Mouse (Mus musculus) duodenum, adult 2 months (tissue): ENCODE results near the gene Scube2. TPM values are rescaled to one million over a fixed set of nuclear protein-coding genes. Genes with fewer than 3 reads are reported as not detected.

Experiments
- polyA plus RNA-seq: library from polyadenylated mRNA; depleted of rRNA; stranded (reverse); fragments of >200 nt; gene quantifications from 2 replicates; pipeline ENCODE4 v1.2.3, GENCODE M21; 2012; ENCODE audit warnings: low replicate concordance; rRNA removed

Scube2 gene
- 0.82 and 0.84 TPM in 2 replicates for polyA plus RNA-seq

GRCm38 (mm10) chr7:109865370-109866229 is at the start of gene Scube2:
Gene Scube2 (minus strand): TSS chr7:109865679.

GRCm38 (mm10) chr7:109781470-109782203 is 83.8 kb downstream of the Scube2 start, which contains the start of gene Nrip3:
Gene Nrip3 (minus strand): TSS chr7:109782025.

GRCm38 (mm10) chr7:109752008-109752925 is 113.2 kb downstream of the Scube2 start, which contains the start of gene Tmem9b:
Gene Tmem9b (minus strand): TSS chr7:109752875.

Other genes with a start within 250 kb of the Scube2 start
- gene St5, start 162.1 kb downstream of the Scube2 start, polyA plus RNA-seq: 21.0 and 22.6 TPM in 2 replicates
- gene Akip1, start 162.0 kb downstream of the Scube2 start, polyA plus RNA-seq: 1.8 and 3.2 TPM in 2 replicates
- 0.09 and 0.18 TPM in 2 replicates for gene BC051019, start 141.8 kb downstream of the Scube2 start, polyA plus RNA-seq
- not detected in 2 replicates for gene Ascl3, start 134.0 kb downstream of the Scube2 start, polyA plus RNA-seq
- 22.1 and 52.1 TPM in 2 replicates for gene Tmem9b, start 112.8 kb downstream of the Scube2 start, polyA plus RNA-seq
- 0.04 TPM in 1 of 2 replicates, not detected in the other for gene Nrip3, start 83.7 kb downstream of the Scube2 start, polyA plus RNA-seq
- 10.5 and 12.1 TPM in 2 replicates for gene Dennd5a, start 94.8 kb upstream of the Scube2 start, polyA plus RNA-seq
- gene Tmem41b, start 121.2 kb upstream of the Scube2 start, polyA plus RNA-seq: 20.6 and 21.4 TPM in 2 replicates
- gene Ipo7, start 152.6 kb upstream of the Scube2 start, polyA plus RNA-seq: 5.2 and 18.6 TPM in 2 replicates
- 8.1 and 8.9 TPM in 2 replicates for gene Zfp143, start 195.5 kb upstream of the Scube2 start, polyA plus RNA-seq